Mouse (Mus musculus) adrenal gland, adult 2 months (tissue): ENCODE measurements around the gene Prpf8. TPM values are rescaled to one million over a fixed set of nuclear protein-coding genes. Genes with fewer than 3 reads are reported as not detected.

ENCODE experiments used
- DNase-seq: peaks from one replicate; pipeline ENCODE4 v3.0.0; 2021
- polyA plus RNA-seq: library from polyadenylated mRNA; depleted of rRNA; stranded (reverse); fragments of >200 nt; gene quantifications from 2 replicates; pipeline ENCODE4 v1.2.3, GENCODE M21; 2012
- total RNA-seq, 2 experiments: library from RNA; stranded (reverse); gene quantifications; 2 replicates each; pipeline ENCODE4 v1.2.3; 2021

Gene Prpf8
- total and polyA plus RNA-seq, 3 experiments, result 58.6 to 162 (median 132) TPM

- peak; percentile 81 for DNase-seq
Observed at GRCm38 (mm10) chr11:75459141-75459711, 27.4 kb upstream of the Prpf8 start.

GRCm38 (mm10) chr11:75459751-75460102 is 26.9 kb upstream of the Prpf8 start:
- no peak for DNase-seq

- DNase-seq, result peak; percentile 94
Observed at GRCm38 (mm10) chr11:75460103-75460843, 26.3 kb upstream of the Prpf8 start.

- DNase-seq, result peak; percentile 100
Observed at GRCm38 (mm10) chr11:75460844-75461742, 25.5 kb upstream of the Prpf8 start, which contains the start of gene Tlcd2. Gene Tlcd2, plus strand, starts transcription at chr11:75461715.

- DNase-seq, result no peak
Observed at GRCm38 (mm10) chr11:75461743-75462252, 24.8 kb upstream of the Prpf8 start.

- peak; percentile 96 for DNase-seq
Observed at GRCm38 (mm10) chr11:75462253-75462783, 24.3 kb upstream of the Prpf8 start.

- peak; percentile 99 for DNase-seq
Observed at GRCm38 (mm10) chr11:75462865-75463336, 23.7 kb upstream of the Prpf8 start.

- DNase-seq, result no peak
Observed at GRCm38 (mm10) chr11:75463624-75464023, 23.0 kb upstream of the Prpf8 start.

GRCm38 (mm10) chr11:75464417-75464816 is 22.2 kb upstream of the Prpf8 start:
- DNase-seq, result no peak

- DNase-seq, result no peak
Observed at GRCm38 (mm10) chr11:75465051-75465450, 21.6 kb upstream of the Prpf8 start.

- no peak for DNase-seq
Observed at GRCm38 (mm10) chr11:75466731-75467505, 19.7 kb upstream of the Prpf8 start.

GRCm38 (mm10) chr11:75467512-75468215 is 19.0 kb upstream of the Prpf8 start:
- peak; percentile 88 for DNase-seq

GRCm38 (mm10) chr11:75468410-75468809 is 18.2 kb upstream of the Prpf8 start:
- DNase-seq, result no peak

- no peak for DNase-seq
Observed at GRCm38 (mm10) chr11:75469261-75469660, 17.4 kb upstream of the Prpf8 start.

GRCm38 (mm10) chr11:75470675-75471074 is 15.9 kb upstream of the Prpf8 start:
- DNase-seq, result no peak

- no peak for DNase-seq
Observed at GRCm38 (mm10) chr11:75472469-75473081, 14.0 kb upstream of the Prpf8 start.

GRCm38 (mm10) chr11:75473376-75473775 is 13.2 kb upstream of the Prpf8 start:
- no peak for DNase-seq

GRCm38 (mm10) chr11:75486192-75486591 is 424 bp upstream of the Prpf8 start:
- no peak for DNase-seq

- no peak for DNase-seq
Observed at GRCm38 (mm10) chr11:75487496-75487895, 880 bp downstream of the Prpf8 start.
